In the genomic region with DNA sequence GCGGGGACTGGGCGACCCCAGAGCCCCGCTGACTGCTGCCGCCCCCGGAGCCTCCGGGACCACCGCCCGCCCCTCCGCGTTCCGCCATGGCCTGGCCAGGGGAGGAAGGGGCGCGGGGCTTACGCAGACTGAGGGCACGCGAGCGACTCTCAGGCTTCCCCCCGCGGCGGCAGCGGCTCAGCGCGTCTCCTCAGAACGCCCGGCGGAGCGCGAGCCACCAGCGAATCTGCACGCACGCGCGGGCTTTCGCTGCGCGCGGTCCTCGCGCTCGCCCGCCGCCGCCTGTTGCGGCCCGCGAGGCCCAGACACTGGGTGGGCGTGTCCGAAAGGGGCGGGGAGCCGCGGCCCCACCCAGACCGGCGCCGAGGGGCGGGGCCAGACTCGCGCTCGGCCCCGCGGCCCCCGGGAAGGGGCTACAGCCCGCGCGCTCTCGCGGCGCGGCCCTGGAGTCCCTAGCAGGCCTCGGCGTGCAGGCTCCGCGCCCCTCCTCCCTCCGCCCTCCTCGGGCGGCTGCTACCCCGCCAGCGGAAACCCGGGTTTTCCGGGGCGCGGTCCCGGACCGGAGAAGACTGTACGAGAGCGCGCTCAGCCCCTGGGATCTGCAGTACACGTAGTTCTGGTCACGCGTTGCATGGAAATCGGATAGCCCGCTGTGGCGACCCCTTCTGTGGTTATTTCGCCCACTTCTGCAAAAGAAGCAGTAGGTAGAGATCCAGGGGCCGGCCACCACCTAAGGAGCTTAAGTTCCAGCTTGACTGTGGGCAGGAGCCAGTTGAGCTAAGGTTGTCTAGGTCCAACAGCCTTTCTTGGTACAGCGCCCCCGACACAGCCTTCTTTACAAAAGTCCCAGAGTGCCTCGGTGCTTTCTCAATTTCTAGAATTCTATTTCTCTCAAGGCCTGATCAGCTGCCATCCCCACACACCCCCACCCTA, we compare ENCODE assay signal across 8 mouse cellular contexts. TPM values are rescaled to one million over a fixed set of nuclear protein-coding genes. Genes with fewer than 3 reads are reported as not detected.
A peak's percentile ranks its signal among the peaks of the same experiment; 100 is the strongest.
DNase-seq lines count a peak whose midpoint lies in the region; ATAC-seq lines count a peak whose summit lies in the region.

A gene (minus strand): TSS at position 319 of the 933 bp plus-strand sequence.

- DNase-seq in c-Kit-negative CD71-positive TER-119-positive erythroid progenitor cells, embryonic 14.5 days (ENCODE audit: low read depth, low spot score) = peak; percentile 74
- peak; percentile 95 for DNase-seq in forebrain, embryonic 11.5 days (ENCODE audit: low spot score)
- DNase-seq in kidney, postnatal 36 days = peak; percentile 88 to 95
- DNase-seq in telencephalon, adult 2 months (ENCODE audit: low read depth, low spot score) = peak; percentile 83

- under 1% methylated on average over 56 of the region's 97 CpGs for WGBS in forebrain, embryonic 11.5 days
- under 1% methylated on average over 66 of the region's 97 CpGs for WGBS in heart, embryonic 16.5 days
- WGBS in liver, embryonic 15.5 days (ENCODE audit: insufficient replicate concordance) = under 1% methylated on average over 94 of the region's 97 CpGs
- WGBS in neural tube, embryonic 12.5 days = under 1% methylated on average over 86 of the region's 97 CpGs

- H3K9ac ChIP-seq in forebrain, embryonic 11.5 days (ENCODE audit: low read length) = peak within 1 kb of the TSS; percentile 89
- peak within 1 kb of the TSS; percentile 96 for H3K9ac ChIP-seq in heart, embryonic 16.5 days (ENCODE audit: low read length)
- peak within 1 kb of the TSS; percentile 89 for H3K9ac ChIP-seq in liver, embryonic 15.5 days
- H3K9ac ChIP-seq in neural tube, embryonic 12.5 days = peak within 1 kb of the TSS; percentile 92

- peak; percentile 88 for ATAC-seq in CD4-positive, CD25-positive, alpha-beta regulatory T cell, adult 4 months
- peak; percentile 91 for ATAC-seq in forebrain, embryonic 11.5 days (replicated peaks; ENCODE audit: low FRiP score)
- ATAC-seq in heart, embryonic 16.5 days (replicated peaks; ENCODE audit: extremely low read depth, insufficient read depth, low FRiP score) = peak; percentile 89
- peak; percentile 84 for ATAC-seq in liver, embryonic 15.5 days (ENCODE audit: insufficient read depth)
- peak; percentile 85 for ATAC-seq in neural tube, embryonic 12.5 days (ENCODE audit: low FRiP score, low read depth)

- peaks cover 11% of the 10 kb centered on the region; the same call in 1 of the 2 replicates for H3K36me3 ChIP-seq in forebrain, embryonic 11.5 days (ENCODE audit: control insufficient read depth, insufficient read depth, low read length)
- peaks cover 18% of the 10 kb centered on the region for H3K36me3 ChIP-seq in heart, embryonic 16.5 days (ENCODE audit: control insufficient read depth, insufficient read depth)
- H3K36me3 ChIP-seq in liver, embryonic 15.5 days (replicated peaks) = peaks cover 43% of the 10 kb centered on the region
- peaks cover 38% of the 10 kb centered on the region for H3K36me3 ChIP-seq in neural tube, embryonic 12.5 days

- H3K4me1 ChIP-seq in forebrain, embryonic 11.5 days (replicated peaks; ENCODE audit: control insufficient read depth, insufficient read depth, low read length) = peaks cover 5% of the 10 kb centered on the region; the same call in 1 of the 2 replicates
- peaks cover 30% of the 10 kb centered on the region for H3K4me1 ChIP-seq in heart, embryonic 16.5 days (ENCODE audit: control insufficient read depth, insufficient read depth, low read length)
- H3K4me1 ChIP-seq in liver, embryonic 15.5 days (replicated peaks) = peaks cover 58% of the 10 kb centered on the region
- peaks cover 21% of the 10 kb centered on the region for H3K4me1 ChIP-seq in neural tube, embryonic 12.5 days

- H3K4me3 ChIP-seq in forebrain, embryonic 11.5 days (ENCODE audit: low read depth, low read length) = peak within 1 kb of the TSS; percentile 90
- H3K4me3 ChIP-seq in heart, embryonic 16.5 days (ENCODE audit: low read length) = peak within 1 kb of the TSS; percentile 98
- peak within 1 kb of the TSS; percentile 87 for H3K4me3 ChIP-seq in liver, embryonic 15.5 days (replicated peaks)
- H3K4me3 ChIP-seq in neural tube, embryonic 12.5 days = peak within 1 kb of the TSS; percentile 93

- H3K27ac ChIP-seq in forebrain, embryonic 11.5 days (ENCODE audit: low read depth, low read length) = peak within 1 kb of the TSS; percentile 75
- H3K27ac ChIP-seq in heart, embryonic 16.5 days (ENCODE audit: low read length) = peak within 1 kb of the TSS; percentile 95
- H3K27ac ChIP-seq in liver, embryonic 15.5 days (replicated peaks) = peak within 1 kb of the TSS; percentile 82
- peak within 1 kb of the TSS; percentile 70 for H3K27ac ChIP-seq in neural tube, embryonic 12.5 days

- peak within 1 kb of the TSS; percentile 96 for H3K4me2 ChIP-seq in forebrain, embryonic 11.5 days (ENCODE audit: low read depth, low read length, severe bottlenecking)
- peak within 1 kb of the TSS; percentile 94 for H3K4me2 ChIP-seq in heart, embryonic 16.5 days (ENCODE audit: low read depth, low read length)
- peak within 1 kb of the TSS; percentile 100 for H3K4me2 ChIP-seq in liver, embryonic 15.5 days
- peak within 1 kb of the TSS; percentile 95 for H3K4me2 ChIP-seq in neural tube, embryonic 12.5 days (replicated peaks)

- H3K9me3 ChIP-seq in forebrain, embryonic 11.5 days (ENCODE audit: control insufficient read depth, low read length) = no peaks in the 10 kb centered on the region
- no peaks in the 10 kb centered on the region for H3K9me3 ChIP-seq in heart, embryonic 16.5 days (replicated peaks; ENCODE audit: control insufficient read depth, low read length)
- no peaks in the 10 kb centered on the region for H3K9me3 ChIP-seq in liver, embryonic 15.5 days (replicated peaks)
- no peaks in the 10 kb centered on the region for H3K9me3 ChIP-seq in neural tube, embryonic 12.5 days

- no peaks in the 10 kb centered on the region for H3K27me3 ChIP-seq in forebrain, embryonic 11.5 days (ENCODE audit: control insufficient read depth, insufficient read depth, low read length)
- H3K27me3 ChIP-seq in heart, embryonic 16.5 days (ENCODE audit: control insufficient read depth, insufficient read depth, low read length) = no peaks in the 10 kb centered on the region
- no peaks in the 10 kb centered on the region for H3K27me3 ChIP-seq in liver, embryonic 15.5 days
- H3K27me3 ChIP-seq in neural tube, embryonic 12.5 days (replicated peaks) = no peaks in the 10 kb centered on the region

RNA-seq across cellular contexts. Expression of the gene that starts here (rescaled TPM):
- polyA plus RNA-seq in CD4-positive, CD25-positive, alpha-beta regulatory T cell, adult 4 months (2017; shearing (Covaris generic)) = 10 to 100 TPM; 16.5 to 21.9 TPM
- 32.2 and 33.2 TPM in 2 replicates for polyA plus RNA-seq in forebrain, embryonic 11.5 days (2014; fragmentation: Nextera tagmentation; extraction: Ambion mirVana)
- polyA plus RNA-seq in heart, embryonic 16.5 days (2015; fragmentation: Nextera tagmentation; extraction: Ambion mirVana) = 15.5 and 18.0 TPM in 2 replicates
- 8.6 TPM in 2 replicates for polyA plus RNA-seq in liver, embryonic 15.5 days (2015; fragmentation: Nextera tagmentation; extraction: Ambion mirVana)
- polyA plus RNA-seq in neural tube, embryonic 12.5 days (2016; fragmentation: Nextera tagmentation; extraction: Ambion mirVana) = 28.9 and 35.0 TPM in 2 replicates

Comparison
In these comparisons a context has a peak if more than half of its experiments do, and no peak if none do; other contexts are left out.
1. Peak in every context shown above with its lines: DNase-seq, ATAC-seq, H3K4me3 ChIP-seq and H3K27ac ChIP-seq.